Mouse (Mus musculus): ENCODE results near the gene Hba-a1.
"Not testable (repeated sequence)": the region's sequence is repeated elsewhere in the genome, so short reads cannot be mapped to it uniquely, and the experiment has no call there.

Hba-a1 gene

GRCm38 (mm10) chr11:32262674-32263415, 20.5 kb upstream of the Hba-a1 start:
- no peak for DNase-seq (ENCODE audit: low read depth, low spot score)

GRCm38 (mm10) chr11:32265117-32265738, 18.1 kb upstream of the Hba-a1 start:
- no peak for DNase-seq (ENCODE audit: low read depth, low spot score)

- DNase-seq (ENCODE audit: low read depth, low spot score), result no peak
These were observed 17.1 kb upstream of the Hba-a1 start for GRCm38 (mm10) chr11:32266194-32266593.

- peak; percentile 51 for DNase-seq (ENCODE audit: low read depth, low spot score)
These were observed 16.5 kb upstream of the Hba-a1 start for GRCm38 (mm10) chr11:32266776-32267175.

GRCm38 (mm10) chr11:32267188-32267884, 16.0 kb upstream of the Hba-a1 start, which contains the start of gene Nprl3:
Gene Nprl3, minus strand, starts transcription at chr11:32267707.
- peak; percentile 96 for DNase-seq (ENCODE audit: low read depth, low spot score)

- no peak for DNase-seq (ENCODE audit: low read depth, low spot score)
These were observed 15.3 kb upstream of the Hba-a1 start for GRCm38 (mm10) chr11:32267964-32268363.

GRCm38 (mm10) chr11:32268952-32269351, 14.4 kb upstream of the Hba-a1 start:
- no peak for DNase-seq (ENCODE audit: low read depth, low spot score)

- DNase-seq (ENCODE audit: low read depth, low spot score), result peak; percentile 40
These were observed 12.1 kb upstream of the Hba-a1 start for GRCm38 (mm10) chr11:32271178-32271577.

- no peak for DNase-seq (ENCODE audit: low read depth, low spot score)
These were observed 7.0 kb upstream of the Hba-a1 start, which contains the start of gene Hba-x for GRCm38 (mm10) chr11:32276347-32276746. Gene Hba-x, plus strand, starts transcription at chr11:32276400.

- no peak for DNase-seq (ENCODE audit: low read depth, low spot score)
These were observed 5.4 kb upstream of the Hba-a1 start for GRCm38 (mm10) chr11:32277736-32278457.

GRCm38 (mm10) chr11:32278458-32278957, 4.8 kb upstream of the Hba-a1 start:
- DNase-seq (ENCODE audit: low read depth, low spot score), result no peak

GRCm38 (mm10) chr11:32280646-32281045, 2.7 kb upstream of the Hba-a1 start:
- DNase-seq (ENCODE audit: low read depth, low spot score), result no peak

- DNase-seq (ENCODE audit: low read depth, low spot score), result no peak
These were observed 1.7 kb upstream of the Hba-a1 start for GRCm38 (mm10) chr11:32281416-32282144.

GRCm38 (mm10) chr11:32284582-32284981, 1.3 kb downstream of the Hba-a1 start:
- DNase-seq (ENCODE audit: low read depth, low spot score), result not testable (repeated sequence)

- no peak for DNase-seq (ENCODE audit: low read depth, low spot score)
These were observed 1.9 kb downstream of the Hba-a1 start for GRCm38 (mm10) chr11:32285031-32285775.

- not testable (repeated sequence) for DNase-seq (ENCODE audit: low read depth, low spot score)
These were observed 2.6 kb downstream of the Hba-a1 start for GRCm38 (mm10) chr11:32285887-32286286.

- peak; percentile 51 for DNase-seq (ENCODE audit: low read depth, low spot score)
These were observed 3.6 kb downstream of the Hba-a1 start, which contains the start of gene Hbq1b for GRCm38 (mm10) chr11:32286695-32287492. Gene Hbq1b, plus strand, starts transcription at chr11:32286965.

- no peak for DNase-seq (ENCODE audit: low read depth, low spot score)
These were observed 4.1 kb downstream of the Hba-a1 start for GRCm38 (mm10) chr11:32287493-32287825.

GRCm38 (mm10) chr11:32292819-32293218, 9.5 kb downstream of the Hba-a1 start:
- DNase-seq (ENCODE audit: low read depth, low spot score), result not testable (repeated sequence)
